Mouse (Mus musculus) cerebellum, postnatal 25 days (tissue): ENCODE measurements around the gene Atg16l1.
A peak's percentile ranks its signal among the peaks of the same experiment; 100 is the strongest.
"Not testable (repeated sequence)": the region's sequence is repeated elsewhere in the genome, so short reads cannot be mapped to it uniquely, and the experiment has no call there.

Experiments
- DNase-seq, 2 experiments: peaks; one replicate each; pipeline ENCODE4 v3.0.0; 2021; ENCODE audit warnings: mixed read lengths in 2 of 2

Gene Atg16l1

DNA sequence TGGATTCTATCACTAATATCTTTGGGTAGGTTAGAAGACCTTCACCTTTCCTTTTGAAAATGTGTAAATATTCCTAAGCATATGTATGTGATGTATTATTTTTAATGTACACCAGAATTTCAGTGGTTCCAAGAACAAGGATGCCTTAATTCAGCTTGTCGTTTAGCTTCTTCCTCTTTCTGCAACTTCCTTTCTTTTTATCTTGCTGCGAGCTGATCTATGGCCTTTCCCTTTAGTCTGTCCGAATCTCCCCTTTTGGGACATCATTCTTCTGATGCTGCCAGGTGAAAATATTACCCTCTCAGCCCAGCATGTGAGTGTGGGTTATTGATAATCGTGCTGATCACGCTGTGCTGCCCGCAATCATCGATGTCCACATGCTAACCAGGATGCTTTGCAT lies 19.2 kb downstream of the Atg16l1 start:
- DNase-seq: no peak

DNA sequence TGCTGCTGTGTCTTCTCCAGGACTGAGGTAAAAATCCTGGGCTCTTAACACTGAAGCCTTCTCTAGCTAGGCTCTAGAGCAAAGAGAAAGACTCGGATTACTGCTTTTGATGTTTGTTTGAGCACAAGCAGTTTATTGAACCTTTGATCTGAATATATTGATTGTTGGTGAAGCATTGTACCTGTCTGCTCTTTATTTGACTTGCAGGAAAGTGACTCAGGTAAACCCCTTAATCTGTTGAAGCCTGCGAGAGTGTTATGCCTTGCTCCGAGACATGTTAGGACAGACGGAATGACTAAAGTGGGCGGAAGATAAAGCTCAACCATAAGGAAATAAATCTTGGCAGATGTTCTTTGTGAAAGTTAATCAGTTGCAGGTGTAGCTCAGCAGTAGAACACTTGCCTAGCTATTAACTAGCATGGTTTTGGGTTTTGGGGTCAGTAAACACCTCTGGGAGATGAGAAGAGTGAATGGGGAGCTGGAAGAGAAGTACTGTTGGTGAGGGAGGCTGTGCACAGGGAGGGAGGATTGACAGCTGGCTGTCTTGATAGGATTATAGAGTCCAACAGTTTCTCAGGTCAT lies 23.6 kb downstream of the Atg16l1 start:
- DNase-seq: no peak

DNA sequence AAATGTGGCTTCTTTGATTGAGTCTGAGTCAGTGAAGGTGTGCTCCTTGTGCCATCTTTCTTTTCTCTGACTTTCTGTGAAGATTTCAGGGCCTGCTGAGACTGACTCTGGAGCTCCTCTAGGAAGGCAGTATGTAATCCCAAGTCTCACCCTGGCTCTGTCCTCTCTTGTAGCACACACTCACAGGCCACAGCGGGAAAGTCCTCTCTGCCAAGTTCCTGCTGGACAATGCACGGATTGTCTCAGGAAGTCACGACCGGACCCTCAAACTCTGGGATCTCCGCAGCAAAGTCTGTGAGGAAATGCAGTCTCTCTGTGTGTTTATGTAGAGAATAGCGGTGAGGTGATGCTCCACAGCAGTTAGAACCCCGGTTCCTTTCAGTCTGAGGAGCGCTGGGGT lies 30.0 kb downstream of the Atg16l1 start:
- DNase-seq: no peak

DNA sequence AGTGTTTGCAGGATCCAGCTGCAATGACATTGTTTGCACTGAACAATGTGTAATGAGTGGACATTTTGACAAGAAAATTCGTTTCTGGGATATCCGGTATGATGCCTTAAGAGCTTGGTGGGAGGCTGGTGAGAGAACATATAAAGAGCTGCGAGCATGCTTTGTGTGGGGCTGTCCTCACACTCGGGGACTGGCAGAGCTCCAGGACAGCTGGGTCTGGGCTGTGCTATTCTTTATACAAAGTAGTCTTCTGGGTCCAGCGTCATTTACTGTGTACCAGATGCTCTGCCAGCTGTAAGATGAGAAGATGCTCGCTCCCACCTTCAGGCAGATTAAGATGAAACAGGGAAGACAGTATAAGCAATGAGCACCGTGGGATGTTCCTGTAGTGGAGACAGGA lies 30.6 kb downstream of the Atg16l1 start:
- peak in 1 of 2 experiments; percentile 25 for DNase-seq

DNA sequence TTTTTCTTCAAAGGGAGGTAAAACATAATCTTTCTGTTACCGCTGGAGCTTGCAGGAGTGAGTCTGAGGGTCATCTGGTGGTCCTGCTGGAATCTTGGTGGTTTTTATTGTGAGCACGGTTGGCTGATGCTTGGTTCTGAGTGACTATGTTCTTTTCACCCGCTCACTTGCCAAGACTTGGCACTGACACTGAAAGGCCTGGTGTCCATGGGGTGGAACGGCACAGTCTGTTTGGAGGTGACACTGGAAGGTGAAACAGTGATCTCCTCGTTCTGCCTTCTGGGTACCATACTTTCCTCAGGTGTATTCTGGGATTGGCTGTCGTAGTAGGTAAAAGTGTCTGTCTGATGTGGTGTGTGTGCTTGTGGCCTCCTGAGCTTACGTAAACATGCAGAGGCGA lies 34.0 kb downstream of the Atg16l1 start:
- DNase-seq: peak; percentile 36 to 42

DNA sequence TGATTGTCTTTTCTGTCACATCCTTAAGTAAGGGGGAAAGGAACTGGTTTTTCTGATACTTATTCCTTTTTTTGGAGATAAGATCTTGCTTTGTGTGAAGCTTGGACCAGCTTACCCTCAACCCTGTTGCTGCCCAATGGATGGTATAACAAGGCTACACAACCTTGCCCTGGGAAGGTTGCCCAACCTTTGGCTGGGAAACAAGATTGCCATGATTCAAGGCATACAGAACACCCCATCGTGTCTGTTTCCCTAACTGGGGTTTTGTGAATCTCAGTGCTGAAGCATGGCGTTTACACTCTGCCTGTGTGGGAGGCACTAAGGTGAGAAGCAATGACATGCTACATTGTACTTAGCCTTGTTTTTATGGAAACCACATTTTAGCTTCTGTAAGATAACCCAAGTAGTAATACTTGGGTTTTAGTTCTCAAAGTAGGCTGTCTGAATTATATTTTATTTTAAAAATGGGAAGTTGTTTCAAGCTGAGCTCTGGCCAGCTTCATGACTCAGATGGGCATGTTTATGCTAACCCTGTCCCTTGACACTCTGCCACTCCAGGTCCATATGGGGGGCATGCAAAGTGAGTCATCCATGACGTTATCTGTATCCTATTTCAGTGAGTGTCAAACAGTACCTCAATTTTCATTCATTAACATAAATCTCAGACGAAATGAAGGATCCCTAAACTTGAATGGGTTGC lies 36.9 kb downstream of the Atg16l1 start:
- DNase-seq: peak in 1 of 2 experiments; percentile 29

DNA sequence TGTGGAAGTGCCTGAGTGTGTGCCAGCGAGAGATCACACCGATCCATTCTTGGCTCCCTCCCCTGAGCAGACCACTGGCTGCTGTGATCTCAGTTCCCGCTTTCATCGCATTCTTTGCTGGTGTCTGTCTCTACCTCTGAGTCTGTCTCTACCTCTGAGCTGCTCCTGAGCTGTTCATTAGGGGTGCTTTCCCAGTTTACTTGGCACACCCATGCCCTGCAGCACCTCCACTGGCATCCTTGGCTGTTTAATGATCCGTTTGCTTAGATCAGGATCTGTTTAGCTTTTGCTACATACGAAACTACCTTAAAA lies 37.4 kb downstream of the Atg16l1 start:
- DNase-seq: no peak

DNA sequence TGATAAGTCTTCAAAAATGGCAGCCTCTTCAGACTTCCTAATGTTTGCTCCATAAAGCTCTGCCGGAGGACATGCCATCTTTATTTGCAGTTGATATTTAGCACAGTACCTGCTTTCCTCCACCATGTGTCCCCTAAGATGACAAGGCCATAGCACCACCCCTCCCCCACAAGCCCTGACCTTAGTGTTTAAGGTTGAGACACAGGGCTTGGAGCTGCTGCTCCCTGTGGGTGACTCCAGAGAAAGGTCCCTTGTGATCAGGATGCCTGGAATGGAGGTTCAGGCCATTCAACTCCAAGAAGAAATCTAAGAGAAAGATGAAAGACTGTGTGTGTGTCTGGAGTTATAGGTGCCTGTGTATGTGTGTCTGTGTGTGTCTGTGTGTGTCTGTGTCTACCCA lies 42.0 kb downstream of the Atg16l1 start:
- no peak for DNase-seq

DNA sequence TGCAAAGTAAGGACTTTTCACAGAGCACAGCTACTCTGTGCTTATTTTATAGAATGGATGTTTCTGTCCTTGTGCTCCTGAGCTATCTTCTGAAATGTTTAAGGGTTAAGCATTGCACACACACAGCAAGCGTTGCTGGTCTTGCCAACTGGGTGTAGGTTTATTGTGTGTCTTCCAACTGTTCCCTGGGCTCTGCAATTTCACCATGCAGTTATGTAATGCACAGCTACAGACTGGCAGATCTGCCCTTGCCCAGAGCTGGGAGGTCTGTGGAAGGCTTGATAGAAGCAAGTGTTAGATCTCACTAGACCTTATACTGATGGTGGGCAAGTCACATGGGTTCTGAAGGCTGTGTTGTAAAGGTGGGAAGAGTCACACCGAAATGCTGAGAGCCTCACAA lies 42.6 kb downstream of the Atg16l1 start:
- DNase-seq: peak; percentile 49 to 55

DNA sequence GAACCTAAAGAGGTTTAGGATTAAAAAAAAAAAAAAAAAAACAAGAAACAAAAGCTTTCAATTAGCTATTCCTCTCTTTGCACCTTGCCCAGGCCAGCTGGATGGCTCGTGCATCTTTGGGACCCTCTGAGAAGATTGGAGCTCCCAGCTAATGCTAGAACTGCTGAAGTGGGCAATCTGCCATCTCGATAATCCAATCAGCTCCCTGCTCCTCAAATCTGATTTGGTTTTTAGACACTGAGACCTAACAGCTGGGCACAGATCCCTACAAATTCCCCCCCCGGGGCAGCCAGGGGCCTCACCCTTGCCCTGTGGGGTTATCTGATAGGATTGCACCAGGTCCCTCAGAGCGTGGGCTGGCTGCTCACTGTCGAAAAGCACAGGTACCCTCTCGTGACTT lies 47.9 kb downstream of the Atg16l1 start, which contains the start of gene Sag:
Sag (plus strand) TSS at position 105 of the 400 bp plus-strand sequence.
- DNase-seq: no peak

DNA sequence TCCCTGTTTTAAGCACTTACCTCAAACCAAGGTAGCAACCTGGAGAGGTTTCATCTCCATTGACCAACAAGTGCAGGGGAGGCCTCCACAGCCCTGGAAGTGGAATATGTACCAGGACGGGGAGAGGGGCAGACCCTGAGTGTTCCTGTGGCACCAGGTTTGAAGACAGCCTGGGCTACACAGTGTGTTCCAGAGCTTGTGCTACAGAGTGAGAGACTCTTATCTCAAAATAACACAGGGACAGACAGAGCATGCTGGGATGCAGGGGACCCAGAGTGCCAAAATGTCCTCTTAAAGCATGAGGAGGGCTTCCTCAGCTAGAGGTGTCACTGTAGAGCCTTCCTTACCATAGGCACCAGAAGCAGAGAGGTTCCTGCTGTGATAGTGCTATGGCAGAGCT lies 52.1 kb downstream of the Atg16l1 start:
- no peak for DNase-seq

DNA sequence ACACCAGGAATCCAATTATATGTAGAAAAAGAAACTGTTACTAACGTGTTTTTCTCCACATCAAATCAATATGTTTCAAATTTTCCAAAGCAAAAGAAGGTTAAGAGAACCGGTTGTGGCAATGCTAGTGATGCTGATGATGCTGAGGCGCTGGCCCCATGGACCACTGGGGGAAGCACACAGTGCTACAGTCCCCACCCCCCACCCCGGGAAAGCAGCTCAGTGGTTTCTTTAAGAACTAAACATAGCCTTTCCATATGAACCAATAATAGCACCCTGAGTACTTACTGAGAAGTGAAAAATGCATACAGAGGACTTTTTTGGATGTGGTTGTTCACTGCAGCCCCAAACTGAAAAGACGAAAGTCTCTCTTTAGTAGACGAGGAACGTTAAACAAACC lies 55.7 kb downstream of the Atg16l1 start:
- DNase-seq: no peak

DNA sequence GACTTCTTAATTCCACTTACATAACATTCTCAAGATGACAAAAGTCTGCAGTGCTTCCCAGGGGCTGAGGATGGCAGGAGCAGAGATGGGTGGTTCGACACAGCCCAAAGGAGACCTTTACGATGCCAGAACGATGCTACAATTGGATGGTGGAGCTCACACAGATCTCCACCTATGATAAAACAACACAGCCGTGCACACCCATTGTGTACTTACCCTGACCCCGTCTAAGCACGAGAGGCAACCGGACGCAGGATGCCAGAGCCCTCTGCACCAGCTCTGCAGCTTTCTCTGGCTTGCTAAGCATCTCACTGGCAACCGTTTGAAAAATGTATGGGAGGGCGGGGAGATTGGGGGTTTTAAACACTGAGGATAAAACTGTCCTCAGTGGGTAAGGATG lies 56.4 kb downstream of the Atg16l1 start:
- no peak for DNase-seq

DNA sequence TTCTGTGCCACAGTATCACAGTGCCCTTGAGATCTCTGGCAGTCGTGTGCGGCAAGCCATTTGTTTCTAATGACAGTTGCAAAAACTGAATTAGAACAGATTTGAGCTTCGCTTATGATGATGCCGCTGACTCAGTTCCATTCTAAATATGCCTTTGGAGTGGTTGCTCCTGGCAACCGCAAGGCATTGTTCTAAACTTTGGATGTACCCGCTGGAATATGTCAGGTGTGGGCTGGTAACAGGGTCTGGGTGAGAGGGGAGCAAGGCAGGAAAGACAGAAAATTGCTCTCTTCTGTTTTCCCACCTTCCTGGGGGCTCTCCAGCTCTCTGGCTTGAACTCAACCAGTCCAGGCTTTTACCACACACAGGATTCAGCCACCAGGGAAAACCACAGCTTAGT lies 57.5 kb downstream of the Atg16l1 start:
- DNase-seq: no peak

DNA sequence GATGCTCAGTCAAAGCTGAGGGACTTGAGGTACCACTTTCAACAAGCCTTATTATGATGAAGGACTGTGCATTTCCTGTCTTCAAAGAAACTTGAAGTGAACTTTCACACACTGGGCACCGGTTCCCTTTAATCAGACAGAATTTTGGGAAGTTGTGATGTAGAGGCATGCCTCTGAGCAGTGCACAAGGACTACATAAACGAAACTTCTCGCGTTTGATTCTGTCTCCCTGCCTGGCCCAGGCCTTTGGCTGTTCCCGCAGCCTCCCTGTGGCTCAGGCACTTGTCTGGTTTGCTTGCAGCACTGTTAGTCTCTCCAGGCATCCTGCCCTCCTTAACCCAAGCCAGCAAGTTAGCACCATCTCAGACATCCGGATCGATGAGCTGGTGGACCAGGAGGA lies 58.0 kb downstream of the Atg16l1 start:
- peak; percentile 41 to 53 for DNase-seq

DNA sequence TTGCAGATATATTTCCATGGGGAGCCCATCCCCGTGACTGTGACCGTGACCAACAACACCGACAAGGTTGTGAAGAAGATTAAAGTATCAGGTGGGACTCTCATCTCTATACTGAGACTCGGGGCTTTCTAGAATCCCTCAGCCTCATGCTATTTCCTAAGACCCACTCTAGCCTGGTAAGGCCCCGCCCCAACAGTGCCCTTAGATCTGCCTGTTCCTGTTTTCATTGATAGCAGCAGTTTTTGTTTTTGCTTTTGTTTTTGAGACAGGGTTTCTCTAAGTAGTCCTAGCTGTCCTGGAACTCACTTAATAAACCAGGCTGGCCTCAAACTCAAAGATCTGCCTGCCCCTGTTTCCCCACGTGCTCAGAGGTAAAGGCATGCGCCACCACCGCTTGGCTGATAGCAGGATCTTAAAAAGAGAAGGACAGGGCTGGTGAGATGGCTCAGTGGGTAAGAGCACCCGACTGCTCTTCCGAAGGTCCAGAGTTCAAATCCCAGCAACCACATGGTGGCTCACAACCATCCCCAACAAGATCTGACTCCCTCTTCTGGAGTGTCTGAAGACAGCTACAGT lies 68.8 kb downstream of the Atg16l1 start:
- no peak for DNase-seq

DNA sequence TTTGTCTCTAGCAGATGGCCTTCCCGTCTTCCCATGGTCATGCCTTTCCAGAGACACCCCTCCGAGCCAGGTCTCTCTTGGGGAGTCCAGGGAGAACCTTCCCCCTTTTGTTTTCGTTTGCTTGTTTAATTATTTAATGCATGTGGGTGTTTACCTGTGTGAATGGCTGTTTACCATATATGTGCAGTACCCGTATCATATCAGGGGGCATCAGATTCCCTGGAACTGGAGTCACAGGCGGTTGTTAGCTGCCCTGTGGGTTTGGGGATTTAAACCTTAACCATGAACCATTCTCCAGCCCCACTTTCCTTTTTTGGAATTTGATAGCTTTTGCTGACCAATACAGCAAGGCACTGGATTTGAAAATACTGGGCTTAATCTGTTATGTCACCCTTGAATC lies 69.6 kb downstream of the Atg16l1 start:
- DNase-seq: no peak

DNA sequence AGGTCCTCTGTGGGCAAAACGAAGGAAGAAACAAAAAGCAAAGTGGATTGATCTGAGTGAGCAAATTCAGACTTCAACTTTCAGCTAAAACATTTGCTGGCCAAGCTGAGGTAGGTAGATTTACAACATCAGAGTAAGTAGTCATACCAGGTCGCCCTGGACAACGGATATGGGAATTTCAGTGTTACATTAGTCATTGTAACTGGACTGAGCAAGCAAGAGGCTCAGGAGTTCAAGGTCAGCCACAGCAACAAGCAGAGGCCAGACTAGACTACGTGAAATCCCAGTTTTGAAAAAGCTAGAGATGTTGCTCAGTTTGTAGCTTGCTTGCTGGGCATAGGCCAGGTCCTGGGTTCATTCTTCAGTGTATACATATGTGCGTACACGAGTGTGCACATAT lies 70.3 kb downstream of the Atg16l1 start:
- no peak for DNase-seq

DNA sequence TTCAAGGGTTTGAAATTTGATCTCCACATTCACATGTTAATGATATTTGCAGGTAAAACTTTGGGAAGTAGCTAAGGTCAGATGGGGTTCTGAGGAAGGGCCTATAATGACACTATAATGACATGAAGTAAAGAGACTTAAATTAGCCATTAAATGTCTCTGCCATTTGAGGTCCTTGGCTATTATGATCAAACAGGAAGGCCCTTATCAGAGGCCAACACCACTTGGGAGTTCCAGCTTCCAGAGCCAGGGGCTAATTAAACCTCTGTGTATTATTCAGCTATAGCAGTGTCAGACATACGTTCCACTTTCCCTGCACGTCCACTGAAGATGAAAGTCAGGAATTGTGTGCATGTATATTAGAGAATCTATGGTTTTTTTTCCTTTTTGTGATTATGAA lies 70.8 kb downstream of the Atg16l1 start:
- DNase-seq: no peak

DNA sequence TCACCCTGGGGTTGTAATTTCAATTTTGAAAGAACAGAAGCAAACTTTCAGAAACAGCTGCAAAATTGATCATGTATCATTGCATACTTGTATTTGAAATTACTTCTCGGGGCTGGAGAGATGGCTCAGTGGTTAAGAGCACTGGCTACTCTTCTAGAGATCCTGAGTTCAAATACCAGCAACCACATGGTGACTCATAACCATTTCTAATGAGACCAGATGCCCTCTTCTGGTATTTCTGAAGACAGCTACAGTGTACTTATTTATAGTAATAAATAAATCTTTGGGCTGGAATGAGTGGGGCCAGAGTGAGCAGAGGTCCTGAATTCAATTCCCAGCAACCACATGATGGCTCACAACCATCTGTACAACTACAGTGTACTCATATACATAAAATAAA lies 71.8 kb downstream of the Atg16l1 start:
- DNase-seq: not testable (repeated sequence)

DNA sequence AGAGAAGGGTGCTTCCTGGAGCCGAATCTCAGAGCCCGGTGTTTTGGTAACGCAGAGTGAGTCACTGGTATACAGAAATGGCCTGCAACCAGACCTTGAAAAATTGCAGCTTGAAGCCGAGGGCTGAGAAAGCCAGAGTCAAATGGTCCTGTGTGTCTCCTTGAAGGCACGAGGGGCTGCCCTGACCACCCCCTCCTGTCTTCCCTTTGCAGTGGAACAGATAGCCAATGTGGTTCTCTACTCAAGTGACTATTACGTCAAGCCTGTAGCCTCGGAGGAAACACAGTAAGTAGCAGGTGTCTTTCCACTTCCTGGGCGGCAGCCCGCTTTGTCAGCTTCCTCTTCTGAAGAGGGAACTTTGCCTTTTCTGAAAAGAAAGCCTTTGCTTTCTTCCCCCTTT lies 72.5 kb downstream of the Atg16l1 start:
- no peak for DNase-seq

DNA sequence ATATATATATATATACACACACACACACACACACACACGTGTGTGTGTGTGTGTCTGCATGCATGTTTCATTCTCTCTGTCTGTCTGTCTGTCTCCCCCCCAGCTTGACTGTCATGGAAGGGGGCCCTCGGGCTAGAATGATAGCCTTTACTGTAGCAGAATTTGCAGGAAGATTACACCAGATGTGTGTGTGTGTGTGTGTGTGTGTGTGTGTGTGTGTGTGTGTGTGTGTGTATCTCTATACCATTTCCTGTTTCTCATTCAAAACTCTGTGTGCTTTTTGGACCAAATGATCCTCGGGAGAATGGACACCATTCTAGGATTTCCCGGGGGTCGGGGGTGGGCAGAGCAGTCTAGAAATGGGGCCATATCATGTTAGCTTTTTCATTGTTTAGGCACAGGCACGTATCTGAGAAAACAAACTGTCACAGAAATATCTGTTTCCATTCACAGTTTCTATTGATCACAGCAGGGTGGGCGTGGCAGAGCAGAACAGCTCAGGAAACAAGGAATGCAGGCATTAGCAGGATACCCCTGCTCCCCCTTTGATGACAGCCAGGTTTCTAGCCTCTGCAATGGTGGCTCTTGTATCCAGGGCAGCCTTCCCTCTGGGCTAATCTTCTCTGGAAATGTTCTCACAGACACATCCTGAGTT lies 73.4 kb downstream of the Atg16l1 start:
- no peak for DNase-seq

DNA sequence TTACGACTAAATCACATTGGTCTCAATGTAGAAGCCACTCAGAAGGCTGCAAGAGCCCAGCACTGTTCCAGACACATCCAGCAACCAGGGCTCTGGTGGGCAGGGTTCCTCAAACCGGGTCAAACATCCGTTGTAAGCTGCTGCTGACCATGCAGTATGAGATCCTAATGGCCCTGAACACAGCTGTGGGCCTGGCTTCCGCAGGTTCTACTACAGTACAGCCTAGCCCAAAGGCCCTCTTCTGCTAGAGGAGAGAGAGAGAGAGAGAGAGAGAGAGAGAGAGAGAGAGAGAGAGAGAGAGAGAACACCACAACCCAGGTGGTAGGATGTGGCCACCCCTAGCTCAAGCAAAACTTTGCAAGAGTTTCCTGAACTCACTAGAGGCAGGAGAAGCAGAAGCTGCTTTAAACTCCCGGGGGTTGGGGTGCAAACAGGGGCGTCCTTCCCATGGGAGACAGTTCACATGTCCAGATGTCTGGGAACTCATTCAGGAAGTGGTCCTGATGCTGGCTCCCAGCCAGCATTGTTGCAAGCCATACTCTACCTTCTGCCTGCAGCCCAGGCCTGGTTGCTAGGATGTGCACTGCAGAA lies 74.0 kb downstream of the Atg16l1 start:
- no peak for DNase-seq

DNA sequence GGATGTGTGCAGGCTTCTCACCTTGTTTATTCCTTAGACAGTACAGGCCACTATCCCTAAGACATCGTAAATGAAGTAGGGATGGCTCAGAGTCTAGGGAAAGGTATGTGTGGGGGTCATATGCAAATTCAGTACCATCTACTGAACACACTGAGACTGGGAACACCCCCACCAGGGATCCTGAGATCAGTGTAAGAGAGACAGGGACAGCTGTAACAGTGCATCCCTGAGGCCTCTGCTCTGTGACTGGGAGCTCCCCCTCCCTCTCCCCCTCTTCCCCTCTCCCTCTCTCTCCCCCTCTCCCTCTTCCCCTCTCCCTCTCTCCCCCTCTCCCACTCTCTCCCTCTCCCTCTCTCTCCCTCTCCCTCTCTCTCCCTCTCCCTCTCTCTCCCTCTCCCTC lies 80.8 kb downstream of the Atg16l1 start:
- no peak for DNase-seq
